Mouse (Mus musculus) heart, adult 9 months (tissue): ENCODE results near the gene Pdlim7.

ENCODE experiments used
- DNase-seq, 2 experiments: peaks; one replicate each; pipeline ENCODE4 v3.0.0; 2022; ENCODE audit warnings: low spot score in 2 of 2

Pdlim7 gene

DNA sequence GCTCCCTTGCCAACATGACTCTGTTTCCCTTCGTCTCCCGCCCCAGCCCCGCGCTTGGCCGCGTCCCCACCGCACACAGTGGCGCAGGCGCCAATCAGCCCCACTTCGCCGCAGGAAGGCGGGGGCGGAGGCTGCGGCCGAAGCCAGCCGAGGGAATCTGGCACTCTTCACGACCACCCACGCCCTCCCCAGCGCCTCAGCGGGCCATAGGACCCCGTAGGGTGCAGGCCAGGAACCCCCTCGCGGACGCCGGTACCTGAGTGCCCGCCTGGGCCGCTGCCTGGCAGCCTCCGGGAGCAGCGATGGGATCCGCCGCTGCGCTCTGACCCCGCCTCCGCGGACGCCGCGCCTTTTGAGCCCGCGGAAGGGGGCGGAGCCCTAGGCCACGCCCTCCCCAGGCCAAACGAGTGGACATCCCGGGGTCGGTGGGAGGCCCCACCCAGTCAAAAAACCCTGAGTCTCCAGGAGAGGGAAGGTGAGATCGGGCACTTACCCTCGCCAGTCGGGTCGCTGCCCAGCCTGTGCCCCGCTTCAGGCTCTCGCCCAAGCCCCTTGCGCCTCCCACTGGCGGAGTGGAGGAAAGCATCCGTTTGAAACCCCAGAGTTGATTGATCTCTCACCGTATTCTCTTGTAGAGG is at the start of gene Pdlim7:
TSS of gene Pdlim7 (minus strand) at position 566 of the 638 bp plus-strand sequence.
- peak; percentile 92 to 94 for DNase-seq

DNA sequence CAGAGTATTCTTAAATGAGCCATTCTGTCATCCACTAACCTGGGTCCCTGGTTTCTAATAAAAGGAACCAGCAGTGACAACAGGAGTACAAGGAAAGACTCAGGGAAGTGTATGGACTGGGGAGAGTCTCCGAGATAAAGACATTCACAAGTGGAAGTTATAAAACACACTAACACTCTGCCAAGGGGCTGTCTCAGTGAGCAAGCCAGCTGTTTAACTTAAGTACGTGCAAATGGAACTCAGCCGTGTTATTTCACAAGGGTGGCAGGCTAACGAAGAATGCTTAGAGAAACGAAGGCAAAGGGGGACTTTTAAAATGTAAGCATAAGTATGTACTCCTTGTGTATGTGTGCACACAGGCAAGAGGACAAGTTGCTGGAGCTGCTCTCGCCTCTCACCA is 44.0 kb upstream of the Pdlim7 start:
- DNase-seq, result no peak

DNA sequence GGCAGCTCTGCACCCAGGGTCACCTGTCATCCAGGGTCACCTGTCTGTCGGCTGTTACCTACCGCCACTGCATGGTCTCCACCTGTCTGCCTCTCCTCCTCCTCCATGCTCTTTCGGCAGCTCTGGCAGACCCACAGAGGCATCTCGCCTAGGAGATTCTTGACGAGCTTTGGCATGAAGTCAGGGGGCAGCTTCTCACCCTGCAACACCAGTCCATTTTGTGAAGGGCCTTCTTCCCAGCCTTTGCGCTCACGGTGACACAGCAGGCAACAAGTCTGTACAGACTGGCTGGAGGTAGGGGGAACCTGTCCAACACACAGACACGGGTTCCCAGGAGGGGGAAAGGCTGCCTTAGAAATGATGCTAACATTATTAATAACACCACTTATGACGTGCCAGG is 42.4 kb upstream of the Pdlim7 start:
- no peak for DNase-seq

DNA sequence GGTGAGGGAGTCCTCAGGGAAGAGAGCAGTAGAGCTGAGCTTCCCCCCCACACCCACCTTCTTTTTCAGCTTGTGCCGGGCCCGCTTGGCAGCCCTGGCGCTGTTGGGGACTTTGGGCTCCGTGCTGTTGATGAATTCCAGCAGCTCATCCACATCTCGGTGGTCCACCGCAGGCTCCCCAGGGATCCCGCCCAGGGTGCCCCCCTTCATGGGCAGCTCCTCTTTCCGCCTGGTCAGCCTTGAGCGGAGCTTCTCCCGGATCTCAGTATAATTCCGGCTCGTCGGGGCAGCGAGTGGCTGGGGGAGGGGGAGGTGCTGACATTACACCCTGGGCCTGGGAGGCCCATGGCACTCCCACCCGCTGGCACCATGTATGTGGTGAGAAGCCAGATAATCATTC is 35.6 kb upstream of the Pdlim7 start:
- DNase-seq, result no peak

DNA sequence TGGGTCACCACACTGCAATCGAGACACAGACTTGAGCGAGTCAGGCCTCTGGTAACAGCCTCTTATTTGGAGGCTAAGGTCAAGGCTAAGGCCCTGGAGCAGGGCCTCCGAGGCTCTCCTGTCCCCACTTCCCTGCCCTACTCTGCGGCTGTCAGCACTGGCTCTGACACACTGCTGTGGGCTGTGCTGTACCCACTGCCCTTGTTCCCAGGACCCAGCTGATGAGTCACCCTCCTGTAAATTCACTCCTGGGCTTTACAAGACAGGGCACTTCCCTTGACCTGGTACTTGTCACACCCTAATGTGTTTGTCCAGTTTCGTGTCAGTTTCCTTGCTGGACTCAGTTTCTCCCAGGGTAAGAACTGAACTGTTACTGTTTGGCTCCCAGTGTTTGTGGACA is 35.0 kb upstream of the Pdlim7 start:
- no peak for DNase-seq

DNA sequence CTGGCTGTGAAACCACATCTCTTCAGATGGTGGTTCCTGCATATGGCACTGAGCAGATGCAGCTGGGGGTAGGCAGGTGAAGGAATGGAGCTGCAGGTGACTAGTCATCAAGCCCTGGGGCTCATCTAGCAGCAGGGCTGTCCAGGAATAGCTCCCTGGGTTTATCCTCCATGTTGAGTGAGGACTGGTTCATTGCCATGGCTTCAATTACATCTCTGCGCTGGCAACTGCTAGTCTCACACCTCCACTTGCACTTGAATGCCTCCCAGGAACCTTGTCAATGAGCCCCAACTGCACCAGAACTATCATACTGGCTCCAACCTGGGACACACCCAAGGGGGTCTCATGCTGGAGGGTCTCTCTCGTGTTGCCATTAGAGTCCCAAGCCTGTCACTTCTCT is 34.4 kb upstream of the Pdlim7 start:
- no peak for DNase-seq

DNA sequence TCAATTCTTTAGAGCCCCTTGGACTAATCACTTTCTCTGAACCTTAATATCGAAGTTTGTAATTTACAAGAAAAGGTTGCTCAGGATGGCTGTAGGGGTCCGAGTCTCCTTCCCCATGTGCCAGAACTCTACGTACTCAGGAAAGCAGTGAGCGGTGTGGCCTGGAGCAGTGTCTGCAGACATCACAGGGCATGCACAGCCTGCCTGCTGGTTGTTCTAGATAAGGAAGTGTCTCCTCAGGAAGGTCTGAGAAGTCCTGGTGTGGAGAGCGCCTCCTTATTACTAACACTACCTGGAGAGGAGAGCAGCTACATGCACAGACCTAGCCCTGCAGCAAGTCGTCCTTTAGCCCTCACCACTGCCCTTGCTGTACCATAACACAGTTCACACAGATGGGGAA is 31.3 kb upstream of the Pdlim7 start:
- no peak for DNase-seq

DNA sequence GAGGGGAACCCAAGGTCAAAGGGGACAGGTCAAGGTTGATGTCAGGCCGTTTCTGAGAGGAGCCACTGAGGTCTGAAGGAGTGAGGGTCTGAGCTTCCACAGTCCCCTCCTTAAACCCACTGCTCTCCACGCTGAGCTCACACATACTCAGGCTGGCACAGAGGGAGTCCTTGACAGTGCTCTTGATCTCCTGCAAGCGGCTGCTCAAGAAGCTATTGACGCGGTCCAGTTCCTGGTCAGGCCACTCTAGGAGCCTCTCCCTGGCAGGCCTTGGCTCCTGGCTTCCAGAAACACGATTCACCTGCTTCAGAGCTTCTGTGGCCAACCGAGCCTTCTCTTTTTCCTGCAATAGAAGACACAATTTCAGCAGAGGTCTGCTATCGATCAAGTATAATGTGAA is 30.0 kb upstream of the Pdlim7 start:
- DNase-seq, result no peak

DNA sequence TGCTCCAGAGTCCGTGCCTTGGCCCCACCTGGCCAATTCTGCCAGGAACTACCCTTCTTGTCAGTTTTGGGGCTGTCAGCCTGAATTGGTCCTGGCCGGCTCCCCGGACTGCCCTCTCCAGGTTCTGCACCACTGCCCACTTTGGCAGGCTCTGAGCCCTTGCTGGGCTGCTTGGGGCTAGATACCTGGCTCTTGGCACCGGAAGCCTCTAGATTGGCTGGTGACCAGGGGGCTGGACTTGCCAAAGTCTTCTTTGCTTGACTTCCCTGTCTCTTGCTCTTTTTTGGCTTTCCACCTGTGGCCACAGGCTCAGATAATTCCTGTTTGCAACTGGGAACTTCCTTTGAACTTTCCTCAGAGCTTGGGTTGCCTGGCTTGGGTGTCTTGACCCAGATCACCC is 29.4 kb upstream of the Pdlim7 start:
- DNase-seq, result no peak

DNA sequence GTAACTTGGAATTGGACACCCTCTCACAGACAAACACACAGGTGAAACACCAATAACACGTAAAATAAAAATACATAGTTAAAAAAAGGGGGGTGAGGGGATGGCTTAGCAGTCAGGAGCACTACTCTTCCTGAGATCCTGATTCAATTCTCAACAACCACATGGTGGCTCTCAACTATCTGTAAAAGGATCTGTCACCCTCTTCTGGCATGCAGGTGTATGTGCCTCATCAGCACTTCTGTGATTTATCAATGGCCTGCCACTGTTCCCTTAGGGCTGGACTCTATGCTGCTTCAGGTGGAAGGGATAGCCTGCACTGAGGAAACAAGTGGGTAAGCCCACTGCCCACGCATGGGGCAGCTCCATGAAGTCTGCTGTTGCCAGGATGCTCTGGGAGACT is 27.5 kb upstream of the Pdlim7 start:
- no peak for DNase-seq

DNA sequence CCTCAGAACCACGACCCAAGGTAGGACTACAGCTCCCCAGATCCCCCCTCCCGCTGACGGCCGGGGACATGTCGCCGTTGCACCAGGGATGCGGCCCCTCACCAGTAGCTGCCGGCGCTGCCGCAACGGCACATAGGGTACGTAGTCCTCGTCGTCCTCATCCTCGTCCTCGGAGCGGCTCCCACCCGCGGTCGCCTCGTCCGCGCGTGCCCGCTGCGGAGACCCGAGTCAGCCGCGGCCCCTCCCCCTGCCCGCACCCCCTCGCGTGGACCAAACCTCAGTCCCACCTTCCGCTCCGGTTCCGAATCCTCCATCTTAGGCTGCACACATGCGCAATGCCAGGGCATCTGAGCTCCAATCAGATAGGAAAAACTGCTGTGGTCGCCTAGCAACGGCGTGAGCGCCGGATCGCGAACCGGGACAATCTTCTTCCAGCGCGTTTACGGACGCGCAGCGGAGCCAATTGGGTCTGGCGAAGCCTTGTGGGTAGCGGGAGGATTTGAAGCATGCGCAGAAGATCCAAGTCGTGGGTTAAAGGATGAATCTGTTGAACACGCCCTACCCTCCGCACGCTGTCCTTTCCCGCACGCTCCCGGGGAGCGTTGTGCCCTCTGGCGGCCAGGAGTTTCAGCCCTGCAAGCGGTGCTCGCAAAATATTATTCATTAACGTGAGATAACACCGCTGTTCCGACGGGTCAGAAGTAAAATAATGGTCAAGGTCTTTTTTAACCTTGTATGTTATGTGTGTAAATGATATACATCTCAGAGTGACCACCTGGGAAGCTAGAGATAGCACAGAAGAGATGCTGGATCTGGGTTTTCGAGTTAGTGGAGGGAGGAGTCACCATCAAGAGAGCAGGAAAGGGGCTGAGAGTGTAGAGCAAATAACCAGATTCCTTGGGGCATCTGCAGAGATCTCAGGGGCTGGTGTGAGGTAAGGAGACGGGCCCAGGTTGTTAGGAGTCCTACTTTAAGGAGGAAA is 23.0 kb upstream of the Pdlim7 start, which contains the start of gene Ddx41:
TSS of gene Ddx41 (minus strand) at position 465 of the 982 bp plus-strand sequence.
- peak; percentile 100 for DNase-seq

DNA sequence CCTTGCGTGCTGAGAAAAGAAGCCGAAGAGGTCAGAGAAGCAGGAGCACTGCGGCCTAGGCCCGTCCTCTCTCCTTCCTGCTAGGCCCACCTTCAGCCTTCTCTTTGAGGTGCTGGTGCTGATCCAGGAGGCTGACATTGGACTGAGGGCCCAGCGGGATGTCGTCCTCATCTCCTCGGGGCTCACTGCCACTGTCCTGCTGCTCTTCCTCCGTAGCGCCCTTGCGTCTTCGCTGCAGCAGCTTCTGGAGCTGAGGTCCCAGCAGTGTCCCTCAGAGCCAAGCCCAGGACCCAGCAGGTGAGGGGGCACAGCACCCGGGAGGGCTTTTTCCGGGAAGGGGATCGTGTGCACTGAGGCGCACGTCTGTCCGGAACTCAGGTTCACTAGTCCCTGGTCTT is 22.3 kb upstream of the Pdlim7 start:
- DNase-seq, result no peak

DNA sequence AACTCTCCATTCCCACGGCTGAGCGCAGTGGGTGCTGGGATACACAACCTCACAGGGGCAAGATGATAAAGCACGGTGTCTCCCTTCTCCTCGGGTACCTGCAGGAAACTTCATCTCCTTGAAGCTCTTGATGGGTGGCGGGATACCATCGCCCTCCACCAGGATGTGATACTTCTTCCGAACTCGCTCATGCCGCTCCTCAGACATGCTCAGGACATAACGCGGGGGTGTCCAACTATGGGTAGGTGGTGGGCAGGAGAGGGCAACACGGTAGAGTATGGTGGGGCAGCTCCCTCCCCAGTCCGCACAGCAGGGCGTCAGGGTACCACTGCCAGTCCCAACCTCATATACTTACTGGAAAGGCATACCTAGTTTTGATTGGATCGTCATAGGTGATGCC is 21.7 kb upstream of the Pdlim7 start:
- no peak for DNase-seq

DNA sequence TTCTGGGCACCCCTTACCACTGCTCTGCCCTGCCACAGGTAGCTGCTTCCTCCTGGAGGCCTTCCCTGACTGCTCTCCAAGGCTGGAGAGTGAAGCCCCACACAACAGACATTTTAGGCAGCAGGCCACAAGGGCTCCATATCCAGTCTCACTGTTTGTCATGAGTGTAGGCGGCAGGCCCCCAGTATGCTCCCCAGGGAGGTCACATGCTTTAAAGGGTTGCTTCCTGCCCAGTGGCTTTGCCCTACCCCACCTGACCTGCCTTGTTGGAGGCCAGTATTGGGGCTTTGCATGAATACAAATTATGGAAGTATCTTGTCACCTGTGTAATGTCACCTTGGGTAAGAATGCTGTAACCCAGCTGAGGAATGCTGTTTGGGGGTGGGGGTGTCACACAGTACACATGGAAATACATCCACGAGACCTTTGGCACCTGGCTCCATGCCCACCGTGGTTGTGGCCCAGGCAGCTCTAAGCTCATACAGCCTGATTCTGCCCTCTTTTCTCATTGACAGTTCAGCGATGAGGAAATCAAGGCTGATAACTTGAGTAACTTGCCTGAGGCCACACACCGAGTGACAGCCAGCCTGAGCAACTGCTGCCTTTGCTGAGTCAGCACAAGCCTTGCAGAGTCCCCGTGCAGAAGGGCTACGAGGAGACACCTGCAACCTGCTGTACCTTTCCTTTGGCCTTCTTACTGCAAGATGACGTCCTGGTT is 15.9 kb upstream of the Pdlim7 start, which contains the start of gene Dok3:
TSS of gene Dok3 (minus strand) at position 99 of the 718 bp plus-strand sequence.
- DNase-seq, result no peak

DNA sequence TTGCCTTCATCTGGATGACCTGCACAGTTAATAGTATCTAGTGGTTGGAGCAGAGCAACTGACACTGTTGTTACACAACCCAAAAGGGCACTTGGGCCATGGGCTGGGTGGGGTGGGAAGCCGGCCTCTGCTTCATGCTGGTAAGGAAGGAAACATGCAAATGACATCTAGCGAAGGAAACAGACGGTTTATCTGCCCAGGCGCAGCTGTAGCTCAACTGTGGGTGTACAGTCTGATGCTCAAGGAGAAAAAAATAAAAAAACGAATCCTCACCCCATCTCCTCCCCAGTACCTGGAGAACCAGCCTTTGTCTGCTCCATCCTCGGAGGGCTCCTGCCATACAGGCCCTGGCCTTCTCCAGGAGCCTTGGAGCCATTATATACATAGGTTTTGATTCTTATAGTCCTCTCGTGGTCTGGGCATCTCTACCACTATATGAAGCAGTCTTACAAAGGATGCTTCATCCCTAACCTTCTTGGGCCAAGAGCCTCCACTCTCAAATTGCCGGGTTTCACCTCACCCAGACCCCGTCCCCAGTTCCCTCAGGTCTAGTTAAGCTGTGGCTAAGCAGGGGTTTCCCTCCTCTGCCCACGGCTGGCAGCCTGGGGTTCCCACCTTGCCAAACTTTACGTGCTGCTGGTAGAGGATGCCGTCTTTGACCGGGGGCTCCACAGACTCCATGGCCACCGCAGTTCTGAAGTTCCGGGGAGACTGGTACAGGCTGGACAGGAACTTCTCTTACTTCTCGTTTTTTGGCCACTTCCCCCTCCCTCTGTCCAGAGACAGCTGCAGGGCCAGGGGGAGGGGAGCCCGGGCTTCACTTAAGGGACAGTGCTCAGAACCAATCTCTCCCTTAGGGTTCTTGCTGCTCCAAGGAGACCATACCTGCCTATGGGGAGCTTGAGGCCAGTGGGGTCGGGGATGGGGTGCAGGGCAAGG is 14.6 kb upstream of the Pdlim7 start:
- peak; percentile 35 to 60 for DNase-seq

DNA sequence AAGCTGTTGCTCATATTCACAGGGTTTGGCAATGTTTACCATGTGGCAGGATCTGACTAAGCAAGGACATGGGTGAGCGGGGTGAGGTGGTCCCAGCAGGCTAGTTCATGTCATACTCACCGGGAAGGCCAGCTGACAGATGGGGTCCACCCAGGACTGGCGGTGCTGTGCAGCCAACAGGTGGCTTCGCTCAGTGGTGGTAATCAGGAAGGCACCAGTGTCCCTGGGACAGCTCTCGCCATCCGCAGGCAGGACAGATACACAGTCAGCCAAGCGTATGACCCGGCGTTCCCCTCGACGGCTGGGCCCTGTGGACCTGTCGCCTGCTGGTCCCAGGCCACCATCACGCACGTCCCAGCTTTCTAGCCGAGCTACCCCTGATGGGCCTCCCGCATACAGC is 13.7 kb upstream of the Pdlim7 start:
- no peak for DNase-seq

DNA sequence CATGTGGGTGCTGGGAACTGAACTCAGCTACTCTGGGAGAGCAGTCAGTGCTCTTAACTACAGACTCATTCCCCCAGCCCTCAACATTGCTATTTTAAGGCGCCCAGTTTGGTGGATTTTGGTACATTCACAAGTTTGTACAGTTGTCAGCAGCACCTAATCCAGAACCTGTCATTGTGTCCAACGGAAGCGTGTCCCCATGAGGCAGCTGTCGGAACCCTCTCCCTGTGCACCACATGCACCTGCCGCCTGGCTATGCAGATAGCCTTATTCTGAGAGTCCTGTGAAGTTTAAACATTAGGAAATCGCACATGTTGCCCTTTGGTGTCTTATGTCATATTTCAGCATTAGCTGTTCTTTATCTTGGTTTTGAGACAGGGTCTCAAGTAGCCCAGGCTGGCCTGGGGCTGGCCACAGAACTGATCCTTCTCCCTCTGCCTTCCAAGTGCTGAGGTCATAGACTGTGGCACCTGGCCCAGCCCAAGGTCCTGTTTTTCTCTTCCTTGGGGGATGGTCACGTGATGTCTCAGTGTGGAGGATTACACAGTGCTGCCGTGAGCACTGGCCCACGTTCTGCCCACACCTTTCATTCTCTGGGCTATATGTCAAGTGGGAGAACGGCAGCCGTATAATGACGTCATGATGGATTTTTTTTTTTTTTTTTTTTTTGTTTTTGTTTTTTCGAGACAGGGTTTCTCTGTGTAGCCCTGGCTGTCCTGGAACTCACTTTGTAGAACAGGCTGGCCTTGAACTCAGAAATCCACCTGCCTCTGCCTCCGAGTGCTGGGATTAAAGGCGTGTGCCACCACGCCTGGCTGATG is 12.5 kb upstream of the Pdlim7 start:
- DNase-seq, result no peak

DNA sequence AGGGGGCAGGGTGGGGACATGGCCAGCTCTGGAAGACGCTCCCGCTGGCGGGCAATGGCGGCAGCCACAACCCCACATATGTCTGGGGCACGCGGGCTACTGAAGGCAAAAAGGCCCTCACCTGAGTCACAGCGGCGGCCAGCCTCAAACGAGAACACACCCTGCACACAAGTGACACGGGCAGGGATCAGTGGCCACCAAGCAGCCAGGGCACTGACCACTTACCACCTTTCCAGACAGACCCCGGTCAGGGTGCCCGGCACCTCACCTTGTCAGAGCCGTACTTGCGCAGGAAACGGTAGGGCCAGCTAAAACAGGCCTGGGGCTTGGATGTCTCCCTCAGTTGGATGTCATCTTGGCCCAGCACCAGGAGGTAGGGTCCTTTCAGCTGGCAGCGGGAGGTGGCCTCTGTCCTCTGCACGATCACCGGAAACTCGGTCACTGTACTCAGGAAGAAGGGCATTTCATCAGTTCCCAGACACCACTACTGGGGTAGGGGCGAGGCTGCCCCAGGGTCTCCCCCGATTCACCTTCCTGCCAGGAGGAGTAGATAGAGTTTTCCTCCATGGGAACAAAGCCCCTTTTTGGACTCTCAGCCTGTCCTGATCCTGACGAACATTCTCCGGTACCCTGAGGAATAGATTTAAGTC is 10.6 kb upstream of the Pdlim7 start:
- DNase-seq, result no peak

DNA sequence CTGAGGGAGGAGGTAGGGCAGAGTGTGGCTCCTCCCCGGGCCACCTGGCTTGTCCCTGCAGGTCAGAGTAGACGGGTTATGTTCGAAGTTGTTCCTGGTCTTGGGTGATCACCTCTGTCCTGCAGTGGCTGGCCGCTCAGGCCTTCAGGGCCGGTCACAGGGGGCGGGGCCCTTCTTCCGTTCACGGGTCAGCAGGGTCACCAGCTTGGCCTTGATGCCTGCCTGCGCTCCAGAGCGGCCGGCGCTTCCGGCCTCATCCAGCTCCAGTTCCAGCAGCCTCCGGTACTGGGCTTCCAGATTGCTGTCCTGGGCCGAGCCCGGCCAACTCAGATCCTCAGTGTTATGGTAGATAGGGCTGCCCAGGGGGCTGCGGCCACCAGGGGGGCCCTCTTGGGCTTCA is 9.8 kb upstream of the Pdlim7 start:
- DNase-seq, result peak; percentile 38 to 65

DNA sequence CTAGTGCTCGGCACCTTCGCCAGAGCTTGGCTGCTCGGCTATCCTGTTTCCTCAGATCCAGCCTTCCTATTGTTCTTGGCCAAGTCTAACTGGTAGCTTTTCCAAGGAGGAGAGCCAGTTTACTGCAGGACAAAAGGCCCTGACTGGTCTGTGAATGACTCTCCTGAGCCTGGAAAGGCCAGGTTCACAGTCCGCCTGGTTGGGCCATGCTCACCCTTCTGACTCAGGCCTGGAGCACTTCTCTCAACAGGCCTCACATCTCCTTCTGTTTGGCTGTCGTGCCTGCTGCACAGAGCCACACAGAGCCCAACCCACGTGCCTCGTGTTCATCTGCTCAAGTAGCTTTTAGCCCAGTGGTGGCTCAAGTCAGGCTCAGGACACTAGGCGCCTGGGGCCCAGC is 9.3 kb upstream of the Pdlim7 start:
- peak; percentile 42 to 65 for DNase-seq
